Mouse (Mus musculus): ENCODE data around the gene Mfsd5.

DNA sequence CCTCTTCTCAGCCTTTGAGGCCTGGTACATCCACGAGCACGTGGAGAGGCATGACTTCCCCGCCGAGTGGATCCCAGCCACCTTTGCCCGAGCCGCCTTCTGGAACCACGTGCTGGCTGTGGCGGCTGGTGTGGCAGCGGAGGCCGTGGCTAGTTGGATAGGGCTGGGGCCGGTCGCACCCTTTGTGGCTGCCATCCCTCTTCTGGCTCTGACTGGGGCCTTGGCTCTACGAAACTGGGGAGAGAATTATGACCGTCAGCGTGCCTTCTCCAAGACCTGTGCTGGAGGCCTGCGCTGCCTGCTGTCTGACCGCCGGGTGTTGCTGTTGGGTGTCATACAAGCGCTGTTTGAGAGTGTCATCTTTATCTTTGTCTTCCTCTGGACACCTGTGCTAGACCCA is 1.4 kb downstream of the Mfsd5 start:
- TF ChIP-seq POLR2A (IDR thresholded peaks at IDR 0.05; ENCODE audit: insufficient read depth, low read length) (no peak), CTCF (IDR thresholded peaks at IDR 0.05; ENCODE audit: low read depth, low read length) (no peak), EP300 (IDR thresholded peaks at IDR 0.05; ENCODE audit: insufficient read depth, low read depth, low read length) (no peak)

Data from ES-Bruce4 (cell line).